8 mouse cellular contexts compared by ENCODE assay signal in the genomic region with DNA sequence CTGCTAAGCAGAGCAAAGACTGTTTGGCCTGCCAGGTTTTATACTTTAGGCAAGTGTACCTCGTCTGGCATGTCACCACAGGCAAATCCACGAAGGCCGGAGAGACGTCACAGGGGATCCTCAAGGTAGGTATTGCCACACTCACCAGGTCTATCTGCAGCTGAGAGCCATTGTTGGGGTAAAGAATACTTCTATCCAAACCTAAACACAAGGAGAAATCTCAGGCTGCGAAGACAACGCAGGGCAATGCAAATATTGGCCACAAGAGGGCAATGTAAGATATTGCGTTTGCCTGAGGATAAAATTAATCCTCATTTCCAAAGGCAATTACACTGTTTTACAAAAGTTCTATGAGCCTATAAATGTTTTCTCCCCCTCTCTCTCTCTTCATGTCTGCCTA. TPM values are rescaled to one million over a fixed set of nuclear protein-coding genes. Genes with fewer than 3 reads are reported as not detected.
DNase-seq lines count a peak whose midpoint lies in the region; ATAC-seq and TF ChIP-seq lines count a peak whose summit lies in the region.

No protein-coding gene starts in this region.

- 30% methylated on average over 7 of the region's 7 CpGs for WGBS in lung, postnatal 0 days

- no peak overlapping the region for H3K9ac ChIP-seq in lung, postnatal 0 days (replicated peaks; ENCODE audit: low read depth)

- no peak overlapping the region for H3K4me2 ChIP-seq in lung, postnatal 0 days (replicated peaks; ENCODE audit: low read depth, low read length)

- no peak for ATAC-seq in lung, postnatal 0 days

- peak; percentile 30 for DNase-seq in gastrocnemius, adult 2 months
- DNase-seq in gastrocnemius, postnatal 36 days = no peak
- DNase-seq in thymus, postnatal 4 days = peak; percentile 31
- no peak for DNase-seq in thymus, postnatal 25 days
- DNase-seq in embryo, embryonic 9.5 days (ENCODE audit: extremely low spot score) = peak; percentile 30
- peak; percentile 52 for DNase-seq in kidney, adult 9 months
- DNase-seq in lung, postnatal 0 days (ENCODE audit: low spot score) = peak; percentile 16
- DNase-seq in right cerebral cortex, postnatal 4 days = peak; percentile 67

- no peaks in the 10 kb centered on the region for H3K4me1 ChIP-seq in lung, postnatal 0 days (ENCODE audit: insufficient read depth, low read depth, low read length)

- H3K4me3 ChIP-seq in gastrocnemius, adult 2 months = peak overlapping the region; percentile 33
- no peak overlapping the region for H3K4me3 ChIP-seq in lung, postnatal 0 days (ENCODE audit: low read depth, low read length)

- no peaks in the 10 kb centered on the region for H3K27me3 ChIP-seq in lung, postnatal 0 days (replicated peaks; ENCODE audit: insufficient read depth, low read length)

- intact Hi-C loops in gastrocnemius, adult 2 months (cut with DNase I) = loop anchor here (1.0 to 10.0 kb wide), 5 partner anchors 126 to 552 kb away; partner anchors contain the start of gene Paqr8
- intact Hi-C loops in gastrocnemius, postnatal 36 days (cut with DNase I) = loop anchor here (2.0 to 5.0 kb wide), 2 partner anchors 126 to 190 kb away; no protein-coding TSS in a partner anchor

- TF ChIP-seq CTCF in gastrocnemius, adult 2 months (IDR thresholded peaks at IDR 0.05) = peak; percentile 80
- TF ChIP-seq CTCF in lung, postnatal 0 days (IDR thresholded peaks at IDR 0.05) = peak; percentile 84

- no peak for TF ChIP-seq EP300 in lung, postnatal 0 days (IDR thresholded peaks at IDR 0.05)

- no peak overlapping the region for H3K27ac ChIP-seq in gastrocnemius, adult 2 months
- no peak overlapping the region for H3K27ac ChIP-seq in lung, postnatal 0 days (ENCODE audit: low read length)

- no peaks in the 10 kb centered on the region for H3K36me3 ChIP-seq in lung, postnatal 0 days (ENCODE audit: insufficient read depth, low read length)

- H3K9me3 ChIP-seq in lung, postnatal 0 days (ENCODE audit: low read length) = no peaks in the 10 kb centered on the region

RNA-seq across cellular contexts. Expression of gene Pkhd1, which starts 5.2 kb away (rescaled TPM):
- total RNA-seq in gastrocnemius, adult 2 months (2021) = under 1 TPM in 1 of 2 experiments, not detected in 1; 0.06 TPM
- under 1 TPM; 0.03 to 0.10 TPM for total RNA-seq in gastrocnemius, postnatal 36 days (2021)
- polyA plus RNA-seq in lung, postnatal 0 days (2015; fragmentation: Nextera tagmentation; extraction: Ambion mirVana) = 0.33 and 0.40 TPM in 2 replicates

Comparison
In these comparisons a context has a peak if more than half of its experiments do, and no peak if none do; other contexts are left out.
1. DNase-seq: peak in gastrocnemius, adult 2 months (single experiment), thymus, postnatal 4 days (single experiment), embryo, embryonic 9.5 days (single experiment), kidney, adult 9 months (single experiment), lung, postnatal 0 days (single experiment) and right cerebral cortex, postnatal 4 days (single experiment); none in gastrocnemius, postnatal 36 days (0 of 2) and thymus, postnatal 25 days (single experiment).